Mouse (Mus musculus) embryonic facial prominence, embryonic 14.5 days (tissue): Measurements from ENCODE around the gene Ppa1. TPM values are rescaled to one million over a fixed set of nuclear protein-coding genes. Genes with fewer than 3 reads are reported as not detected.

Experiments
- ATAC-seq: fragments of 200-750 bp; cut with Nextera tagmentation; 2 replicates; pipeline ENCODE4 v1.8.0; 2017; ENCODE audit warnings: low read depth, moderate number of reproducible peaks, moderate TSS enrichment
- DNase-seq: peaks from one replicate; pipeline ENCODE4 v3.0.0-alpha.2; 2015; ENCODE audit warnings: low spot score
- H3K27ac ChIP-seq: fragments of 300-500 bp; sonication (generic); replicated peaks from 2 replicates; pipeline ENCODE4 v1.5.1; 2014; ENCODE audit warnings: low read depth, mild to moderate bottlenecking, low read length, moderate library complexity
- H3K27me3 ChIP-seq: fragments of 300-500 bp; sonication (generic); replicated peaks from 2 replicates; pipeline ENCODE4 v1.6.1; 2014; ENCODE audit warnings: low read length; ENCODE audit not compliant: control insufficient read depth, insufficient read depth
- H3K36me3 ChIP-seq: fragments of 300-500 bp; sonication (generic); 2 replicates; pipeline ENCODE4 v1.6.1; 2014; ENCODE audit warnings: low read length, mixed read lengths; ENCODE audit not compliant: control insufficient read depth, insufficient read depth
- H3K4me1 ChIP-seq: fragments of 300-500 bp; sonication (generic); 2 replicates; pipeline ENCODE4 v1.6.1; 2014; ENCODE audit warnings: antibody characterized with exemption, low read length; ENCODE audit not compliant: control insufficient read depth, insufficient read depth
- H3K4me2 ChIP-seq: fragments of 300-500 bp; sonication (generic); 2 replicates; pipeline ENCODE4 v1.6.1; 2014; ENCODE audit warnings: low read depth, mild to moderate bottlenecking, low read length, moderate library complexity, mixed read lengths
- H3K4me3 ChIP-seq: fragments of 300-500 bp; sonication (generic); 2 replicates; pipeline ENCODE4 v1.5.1; 2014; ENCODE audit warnings: low read depth, mild to moderate bottlenecking, low read length
- H3K9ac ChIP-seq: fragments of 300-500 bp; sonication (generic); 2 replicates; pipeline ENCODE4 v1.6.1; 2014; ENCODE audit warnings: low read depth, mild to moderate bottlenecking, low read length, moderate library complexity, mixed read lengths
- H3K9me3 ChIP-seq: fragments of 300-500 bp; sonication (generic); 2 replicates; pipeline ENCODE4 v1.6.1; 2016; ENCODE audit warnings: low read length; ENCODE audit not compliant: control insufficient read depth
- WGBS: fragments of 180-500 bp; shearing (Covaris S2); extraction: QIAGEN DNeasy Blood & Tissue Kit; methylation state at CpG from one replicate; pipeline ENCODE4 v1.1.7; 2014; 5-methylcytosine and 5-hydroxymethylcytosine counted together
- polyA plus RNA-seq: library from polyadenylated mRNA; unstranded; fragments of >200 nt; fragmentation: Nextera tagmentation; extraction: Ambion mirVana; gene quantifications from 2 replicates; pipeline ENCODE4 v1.2.1, GENCODE M21; 2014

Gene Ppa1
- polyA plus RNA-seq, 1 experiment from 2014 or later = 158 TPM

GRCm38 (mm10) chr10:61694870-61695670 is 46.7 kb downstream of the Ppa1 start, which contains the start of gene Tysnd1:
TSS of gene Tysnd1 (plus strand) at chr10:61695514.
- H3K4me1 ChIP-seq = peaks cover 6% of the 10 kb centered on the region
- H3K4me2 ChIP-seq = peak within 1 kb of the TSS; percentile 100
- H3K27ac ChIP-seq = peak within 1 kb of the TSS; percentile 39; the same call in 1 of the 2 replicates
- H3K27me3 ChIP-seq = no peaks in the 10 kb centered on the region
- H3K36me3 ChIP-seq = peaks cover 43% of the 10 kb centered on the region
- peak within 1 kb of the TSS; percentile 87 for H3K4me3 ChIP-seq
- DNase-seq (peak; percentile 99), ATAC-seq (peak; percentile 97)
- H3K9me3 ChIP-seq = no peaks in the 10 kb centered on the region
- under 1% methylated on average over 39 of the region's 42 CpGs for WGBS
- peak within 1 kb of the TSS; percentile 81 for H3K9ac ChIP-seq

GRCm38 (mm10) chr10:61695703-61696559 is 47.6 kb downstream of the Ppa1 start:
- ATAC-seq (peak; percentile 34), DNase-seq (peak; percentile 6)
- H3K9ac ChIP-seq = peak overlapping the region; percentile 81
- H3K27ac ChIP-seq = no peak overlapping the region; the same call in 1 of the 2 replicates
- WGBS = under 1% methylated on average over 36 of the region's 111 CpGs
- no peaks in the 10 kb centered on the region for H3K27me3 ChIP-seq
- H3K4me1 ChIP-seq = peaks cover 6% of the 10 kb centered on the region
- H3K4me3 ChIP-seq = peak overlapping the region; percentile 87
- no peaks in the 10 kb centered on the region for H3K9me3 ChIP-seq
- peak overlapping the region; percentile 100 for H3K4me2 ChIP-seq
- peaks cover 39% of the 10 kb centered on the region for H3K36me3 ChIP-seq

DNA sequence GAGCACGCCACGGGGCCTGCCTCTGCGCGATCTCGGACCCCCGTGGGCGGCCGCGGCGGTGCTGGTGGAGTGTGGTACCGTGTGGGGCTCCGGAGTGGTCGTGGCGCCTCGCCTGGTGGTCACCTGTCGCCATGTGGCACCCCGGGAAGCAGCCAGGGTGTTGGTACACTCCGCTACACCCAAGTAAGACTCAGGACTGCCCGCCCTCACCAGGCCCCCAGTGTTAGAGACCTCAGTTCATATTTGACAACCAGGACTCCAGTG is 48.1 kb downstream of the Ppa1 start:
- H3K36me3 ChIP-seq = peaks cover 39% of the 10 kb centered on the region
- H3K9me3 ChIP-seq = no peaks in the 10 kb centered on the region

DNA sequence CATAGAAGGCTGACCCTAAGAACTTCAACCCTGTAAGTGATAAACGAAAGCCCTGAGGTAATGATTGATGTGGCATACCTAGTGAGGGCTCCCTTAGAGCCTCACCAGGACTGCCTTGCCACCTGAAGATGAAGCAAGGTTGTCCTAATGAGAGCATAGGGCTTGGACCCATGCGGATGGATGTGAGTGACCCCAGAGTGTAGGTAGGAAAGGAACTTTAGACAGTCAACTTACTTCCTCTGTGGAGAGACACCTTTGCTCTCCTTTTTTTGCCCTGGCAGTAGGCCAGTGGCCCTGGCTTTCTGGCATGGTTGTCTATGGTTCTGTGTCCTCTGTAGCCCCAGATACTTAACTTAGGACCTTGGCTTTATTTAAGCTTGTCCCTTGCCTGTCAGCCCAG is 48.7 kb downstream of the Ppa1 start:
- DNase-seq = no peak
- Histone ChIP-seq H3K27ac (no peak overlapping the region), H3K4me1 (peaks cover 6% of the 10 kb centered on the region), H3K9me3 (no peaks in the 10 kb centered on the region), H3K4me2 (peak overlapping the region; percentile 100), H3K27me3 (no peaks in the 10 kb centered on the region), H3K36me3 (peaks cover 38% of the 10 kb centered on the region), H3K9ac (peak overlapping the region; percentile 81; the same call in 1 of the 2 replicates), H3K4me3 (peak overlapping the region; percentile 87)
- no peak for ATAC-seq
- 86% methylated on average over 2 of the region's 2 CpGs for WGBS

More for the DNA sequence above, 48.1 kb downstream of the Ppa1 start:
- Histone ChIP-seq H3K27ac (no peak overlapping the region), H3K9ac (peak overlapping the region; percentile 81), H3K4me3 (peak overlapping the region; percentile 87), H3K27me3 (no peaks in the 10 kb centered on the region), H3K4me1 (peaks cover 6% of the 10 kb centered on the region), H3K4me2 (peak overlapping the region; percentile 100)
- no peak for ATAC-seq
- 14% methylated on average over 18 of the region's 19 CpGs for WGBS
- DNase-seq = no peak

GRCm38 (mm10) chr10:61704663-61705062 is 56.3 kb downstream of the Ppa1 start:
- Histone ChIP-seq H3K9ac (no peak overlapping the region), H3K4me1 (no peaks in the 10 kb centered on the region), H3K9me3 (no peaks in the 10 kb centered on the region), H3K36me3 (peaks cover 42% of the 10 kb centered on the region), H3K4me2 (no peak overlapping the region), H3K27me3 (no peaks in the 10 kb centered on the region), H3K4me3 (no peak overlapping the region), H3K27ac (no peak overlapping the region)
- DNase-seq = no peak
- no peak for ATAC-seq
- WGBS = 76% methylated on average over 4 of the region's 4 CpGs

DNA sequence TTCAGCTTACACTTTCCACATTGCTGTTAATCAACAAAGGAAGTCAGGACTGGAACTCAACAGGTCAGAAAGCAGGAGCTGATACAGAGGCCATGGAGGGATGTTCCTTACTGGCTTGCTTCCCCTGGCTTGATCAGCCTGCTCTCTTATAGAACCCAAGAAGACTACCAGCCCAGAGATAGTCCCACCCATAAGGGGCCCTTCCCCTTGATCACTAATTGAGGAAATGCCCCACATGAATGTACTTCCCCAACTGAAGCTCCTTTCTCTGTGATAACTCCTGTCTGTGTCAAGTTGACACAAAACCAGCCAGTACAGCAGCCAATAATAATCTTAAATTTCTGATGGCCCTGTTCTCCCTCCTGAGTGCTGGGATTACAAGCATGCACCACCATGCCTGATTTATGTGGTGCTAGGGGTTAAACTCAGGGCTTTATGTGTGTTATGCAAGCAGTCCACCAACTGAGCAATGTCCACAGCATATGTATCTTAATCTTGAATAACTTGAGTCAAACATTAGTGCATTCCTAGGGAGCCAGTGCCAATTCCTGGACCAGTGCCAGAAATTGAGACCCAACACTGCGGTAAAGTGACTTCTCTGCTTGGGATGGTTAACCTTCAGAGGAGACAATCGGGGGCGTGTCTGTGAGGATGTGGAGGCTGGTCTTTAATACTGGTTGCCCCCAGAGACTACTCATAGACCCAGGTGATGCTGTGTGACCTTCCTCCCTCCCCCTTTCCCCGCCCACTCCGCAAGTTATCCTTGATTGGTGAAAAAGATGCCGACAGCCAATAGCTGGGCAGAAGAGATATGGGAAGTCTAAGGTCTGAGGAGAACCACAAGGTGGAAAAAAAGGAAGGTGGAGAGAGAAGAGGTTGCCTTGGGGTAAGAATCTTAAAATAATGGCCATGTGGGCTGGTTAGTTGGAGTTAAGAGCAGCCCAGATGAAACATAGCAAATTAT is 58.3 kb downstream of the Ppa1 start:
- H3K27ac ChIP-seq = no peak overlapping the region
- H3K36me3 ChIP-seq = peaks cover 26% of the 10 kb centered on the region
- no peak overlapping the region for H3K4me2 ChIP-seq
- H3K9ac ChIP-seq = no peak overlapping the region
- ATAC-seq (no peak), DNase-seq (no peak)
- H3K9me3 ChIP-seq = no peaks in the 10 kb centered on the region
- WGBS = 71% methylated on average over 6 of the region's 6 CpGs
- H3K4me1 ChIP-seq = no peaks in the 10 kb centered on the region
- no peaks in the 10 kb centered on the region for H3K27me3 ChIP-seq
- no peak overlapping the region for H3K4me3 ChIP-seq

GRCm38 (mm10) chr10:61713601-61714000 is 65.2 kb downstream of the Ppa1 start:
- Histone ChIP-seq H3K4me1 (peaks cover 6% of the 10 kb centered on the region), H3K9me3 (no peaks in the 10 kb centered on the region), H3K9ac (no peak overlapping the region), H3K27me3 (no peaks in the 10 kb centered on the region), H3K27ac (no peak overlapping the region), H3K36me3 (no peaks in the 10 kb centered on the region), H3K4me2 (no peak overlapping the region), H3K4me3 (no peak overlapping the region)
- DNase-seq (no peak), ATAC-seq (no peak)
- 72% methylated on average over 3 of the region's 3 CpGs for WGBS

DNA sequence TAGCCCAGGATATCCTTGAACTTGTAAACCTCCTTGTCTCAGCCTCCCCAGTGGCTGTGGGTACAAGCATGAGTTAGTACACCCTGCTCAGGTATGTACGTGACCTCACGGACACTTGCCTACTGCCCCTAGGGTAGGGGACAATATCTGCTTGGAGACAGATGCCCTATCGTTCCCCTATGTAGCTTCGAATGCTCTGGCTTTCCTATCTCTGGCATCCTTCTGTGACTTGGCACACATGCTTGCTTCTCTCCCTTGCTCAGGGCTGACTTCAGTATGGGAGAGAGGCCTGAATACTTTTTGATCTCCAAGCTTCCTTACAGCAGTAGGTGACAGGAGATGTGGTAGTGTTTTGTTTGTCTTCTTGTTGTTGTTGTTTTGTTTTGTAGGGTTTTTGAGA is 65.8 kb downstream of the Ppa1 start:
- peaks cover 6% of the 10 kb centered on the region for H3K4me1 ChIP-seq
- H3K4me2 ChIP-seq = no peak overlapping the region
- H3K27me3 ChIP-seq = no peaks in the 10 kb centered on the region
- 86% methylated on average over 4 of the region's 4 CpGs for WGBS
- H3K36me3 ChIP-seq = no peaks in the 10 kb centered on the region
- no peak overlapping the region for H3K9ac ChIP-seq
- ATAC-seq = no peak
- H3K9me3 ChIP-seq = no peaks in the 10 kb centered on the region
- H3K4me3 ChIP-seq = no peak overlapping the region
- H3K27ac ChIP-seq = no peak overlapping the region
- DNase-seq = no peak
